Mouse (Mus musculus) embryo, embryonic 9.5 days (tissue): Measurements from ENCODE around the gene Smad5.

Experiments
- DNase-seq: peaks from one replicate; pipeline ENCODE4 v3.0.0-alpha.2; 2017; ENCODE audit errors: extremely low spot score

Smad5 gene

GRCm38 (mm10) chr13:56702469-56703221, at the start of gene Smad5:
Gene Smad5, plus strand, starts transcription at chr13:56703010.
- peak; percentile 98 for DNase-seq

GRCm38 (mm10) chr13:56654176-56654575, 48.6 kb upstream of the Smad5 start:
- no peak for DNase-seq

- peak; percentile 72 for DNase-seq
These were observed 44.8 kb upstream of the Smad5 start for GRCm38 (mm10) chr13:56657946-56658512.

GRCm38 (mm10) chr13:56658931-56659330, 43.9 kb upstream of the Smad5 start:
- no peak for DNase-seq

- DNase-seq, result no peak
These were observed 40.7 kb upstream of the Smad5 start for GRCm38 (mm10) chr13:56661914-56662621.

GRCm38 (mm10) chr13:56664256-56665170, 38.3 kb upstream of the Smad5 start:
- DNase-seq, result no peak

GRCm38 (mm10) chr13:56671206-56671605, 31.6 kb upstream of the Smad5 start:
- DNase-seq, result no peak

GRCm38 (mm10) chr13:56677731-56678130, 25.1 kb upstream of the Smad5 start:
- no peak for DNase-seq

GRCm38 (mm10) chr13:56678188-56678787, 24.5 kb upstream of the Smad5 start:
- no peak for DNase-seq

GRCm38 (mm10) chr13:56678826-56679504, 23.8 kb upstream of the Smad5 start:
- peak; percentile 31 for DNase-seq

GRCm38 (mm10) chr13:56681924-56682323, 20.9 kb upstream of the Smad5 start:
- DNase-seq, result no peak

GRCm38 (mm10) chr13:56682326-56682725, 20.5 kb upstream of the Smad5 start:
- DNase-seq, result no peak

GRCm38 (mm10) chr13:56683306-56683705, 19.5 kb upstream of the Smad5 start:
- no peak for DNase-seq

- no peak for DNase-seq
These were observed 10.8 kb upstream of the Smad5 start for GRCm38 (mm10) chr13:56692011-56692410.

- no peak for DNase-seq
These were observed 10.2 kb upstream of the Smad5 start for GRCm38 (mm10) chr13:56692644-56693043.

- no peak for DNase-seq
These were observed 7.1 kb upstream of the Smad5 start for GRCm38 (mm10) chr13:56695701-56696100.

GRCm38 (mm10) chr13:56696699-56697098, 6.1 kb upstream of the Smad5 start:
- DNase-seq, result no peak

- DNase-seq, result no peak
These were observed 5.6 kb upstream of the Smad5 start for GRCm38 (mm10) chr13:56697171-56697570.

- no peak for DNase-seq
These were observed 4.4 kb upstream of the Smad5 start for GRCm38 (mm10) chr13:56698391-56698790.

GRCm38 (mm10) chr13:56699370-56699769, 3.4 kb upstream of the Smad5 start:
- DNase-seq, result no peak

- no peak for DNase-seq
These were observed 1.8 kb upstream of the Smad5 start for GRCm38 (mm10) chr13:56700981-56701380.
